Mouse (Mus musculus) hindlimb bud, embryonic 11.5 days (tissue): Measurements from ENCODE around the gene Rnf41.

ENCODE experiments used
- DNase-seq: peaks from one replicate; pipeline ENCODE4 v3.0.0-alpha.2; 2012; ENCODE audit warnings: low read depth, low spot score; ENCODE audit errors: extremely low spot score

Rnf41 gene

DNA sequence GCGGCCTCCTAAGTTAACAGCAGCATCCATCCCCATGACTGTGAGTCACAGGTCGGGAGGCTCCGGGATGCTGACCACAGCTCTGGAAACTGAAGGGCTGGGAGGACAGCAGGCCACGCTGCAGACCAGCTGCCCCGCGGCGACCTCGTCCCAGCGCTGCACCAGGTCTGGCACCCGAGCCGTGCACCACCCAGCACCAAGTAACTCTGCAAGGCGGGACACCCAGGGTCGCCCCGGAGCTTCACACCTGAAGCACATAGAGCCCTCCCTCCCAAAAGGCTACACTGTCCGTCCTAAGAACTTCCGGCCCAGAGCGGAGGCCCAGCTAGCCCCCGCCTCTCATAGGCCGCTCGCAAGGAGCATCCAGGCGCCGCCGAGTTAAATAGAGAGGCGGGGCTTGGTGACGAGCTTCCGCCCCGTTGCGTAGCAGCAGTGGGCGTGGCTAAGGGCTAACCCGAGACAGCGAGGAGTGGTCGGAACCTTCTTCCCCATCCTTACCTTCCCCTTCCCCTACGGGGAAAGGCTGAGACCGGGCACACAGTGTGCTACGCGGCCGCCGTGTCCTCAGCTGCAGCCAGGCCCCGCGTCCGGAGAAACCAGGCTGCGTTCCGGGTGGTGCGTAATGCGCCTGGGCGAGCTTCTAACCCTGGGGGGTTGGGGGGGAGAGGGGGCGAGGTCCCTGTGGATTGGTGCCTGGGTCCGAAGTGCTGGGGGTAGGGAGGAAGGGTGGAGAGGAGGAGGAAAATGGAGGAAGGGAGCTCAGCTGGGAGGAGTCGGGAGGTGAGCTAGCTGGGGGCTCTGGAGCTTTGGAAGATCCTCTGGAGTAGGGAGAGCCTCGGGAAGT, at the start of gene Rnf41, which contains the start of gene Nabp2:
Gene Rnf41 (plus strand): TSS at position 447 of the 844 bp plus-strand sequence.
Gene Nabp2 (minus strand): TSS at position 282 of the 844 bp plus-strand sequence.
- DNase-seq: peak; percentile 88

- DNase-seq: no peak
Observed at GRCm38 (mm10) chr10:128361836-128362235, 49.6 kb upstream of the Rnf41 start.

GRCm38 (mm10) chr10:128362568-128362967, 48.9 kb upstream of the Rnf41 start:
- no peak for DNase-seq

DNA sequence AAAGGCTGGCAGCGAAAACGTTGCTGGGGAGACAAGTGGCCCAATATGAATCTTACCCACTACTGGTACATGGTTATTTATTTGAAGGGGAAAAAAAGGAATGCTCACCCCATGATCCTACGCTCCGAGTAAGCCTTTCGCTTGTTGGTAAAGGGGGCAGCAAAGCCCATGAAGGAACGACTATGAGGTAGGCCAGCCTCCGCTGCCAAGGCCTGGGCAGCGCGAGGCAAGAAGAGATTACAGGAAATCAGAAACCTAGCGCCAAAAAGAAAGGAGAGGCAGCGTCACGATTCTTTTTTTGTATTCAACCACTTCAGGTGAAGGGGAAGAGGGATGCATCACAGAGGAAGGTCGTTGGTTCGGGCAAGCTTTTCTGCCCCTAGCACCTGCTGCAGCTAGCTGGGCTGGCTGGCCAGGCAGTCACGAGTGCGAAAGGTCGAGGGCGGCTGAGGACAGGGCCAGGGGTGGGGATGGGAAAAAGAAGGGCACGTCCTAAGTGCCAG, 43.5 kb upstream of the Rnf41 start:
- no peak for DNase-seq

- DNase-seq: peak; percentile 53
Observed at GRCm38 (mm10) chr10:128368402-128369217, 42.8 kb upstream of the Rnf41 start, which contains the start of gene Coq10a. Gene Coq10a, minus strand, starts transcription at chr10:128368997.

DNA sequence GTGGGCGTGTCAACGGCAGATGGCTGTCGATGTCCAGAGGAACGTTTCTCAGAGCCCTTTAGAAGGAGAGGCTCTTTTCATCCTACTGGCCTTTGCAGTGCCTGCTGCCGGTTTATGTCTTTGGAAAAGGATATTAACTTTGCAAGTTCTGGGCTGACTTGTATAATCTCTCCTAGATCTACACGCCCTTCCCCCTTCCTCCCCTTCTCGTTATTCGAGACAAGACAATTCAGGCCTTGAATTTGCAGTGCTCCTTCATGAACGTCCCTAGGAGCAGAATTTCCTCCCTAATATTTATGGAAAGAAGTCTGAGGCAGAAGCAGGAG, 42.3 kb upstream of the Rnf41 start:
- DNase-seq: no peak

- DNase-seq: no peak
Observed at GRCm38 (mm10) chr10:128369599-128369998, 41.9 kb upstream of the Rnf41 start.

GRCm38 (mm10) chr10:128370021-128370420, 41.4 kb upstream of the Rnf41 start:
- DNase-seq: no peak

- DNase-seq: no peak
Observed at GRCm38 (mm10) chr10:128370601-128371000, 40.9 kb upstream of the Rnf41 start.

GRCm38 (mm10) chr10:128372142-128372541, 39.3 kb upstream of the Rnf41 start:
- no peak for DNase-seq

- DNase-seq: no peak
Observed at GRCm38 (mm10) chr10:128372989-128373748, 38.3 kb upstream of the Rnf41 start.

- no peak for DNase-seq
Observed at GRCm38 (mm10) chr10:128374393-128374792, 37.1 kb upstream of the Rnf41 start.

DNA sequence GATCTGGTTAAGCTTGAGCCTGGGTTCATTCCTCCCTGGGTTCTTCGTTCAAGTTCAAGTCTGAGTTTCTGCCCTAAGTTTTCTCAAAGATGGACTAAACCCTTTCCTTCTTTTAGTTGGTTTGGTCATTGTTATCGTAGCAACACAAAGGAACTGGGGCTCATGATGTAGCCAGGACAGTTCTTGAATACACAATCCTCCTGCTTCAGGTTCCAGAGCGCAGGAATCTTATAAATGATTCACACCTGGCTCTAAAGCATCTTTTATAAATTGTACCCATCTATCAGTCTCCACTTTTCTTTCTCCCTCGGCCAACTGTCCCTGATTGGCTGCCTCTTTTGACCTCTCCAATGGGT, 35.4 kb upstream of the Rnf41 start:
- DNase-seq: no peak

DNA sequence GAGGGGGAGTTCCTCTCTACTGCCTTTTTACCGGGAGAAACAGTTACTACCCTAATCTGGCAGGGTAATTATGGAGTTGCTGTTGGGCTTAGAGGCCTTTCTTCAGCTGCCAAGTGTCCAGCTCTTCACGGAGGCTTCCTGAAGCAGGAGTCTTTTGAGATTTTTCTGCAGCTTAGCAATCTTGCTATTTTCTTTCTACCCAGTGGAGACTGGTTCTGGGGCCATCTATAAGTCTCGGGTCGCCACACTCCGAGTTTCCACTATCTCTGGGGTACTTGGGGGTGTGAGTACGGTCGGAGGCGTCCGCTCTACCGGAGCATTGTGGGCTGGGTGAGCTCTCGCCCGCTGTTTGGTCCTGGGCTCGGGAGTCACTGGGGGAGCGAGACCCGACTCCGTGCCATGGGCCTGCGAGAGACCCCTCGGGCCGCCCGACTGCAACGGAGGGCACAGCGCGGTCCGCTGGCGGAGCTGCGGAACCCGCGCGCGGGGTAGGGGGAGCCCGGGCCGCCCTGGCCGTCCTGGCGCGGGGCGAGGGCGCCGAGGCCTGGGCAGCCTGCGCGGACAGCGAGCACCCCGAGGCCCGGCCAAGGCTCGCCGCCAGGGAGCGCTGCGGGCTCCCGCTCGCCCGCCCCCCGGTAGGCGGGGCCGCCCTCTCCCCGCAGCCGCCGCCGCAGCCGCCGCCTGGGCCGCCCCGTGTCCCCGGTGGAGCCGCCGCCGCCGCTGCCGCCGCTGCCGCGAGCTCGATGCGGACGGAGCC, 34.8 kb upstream of the Rnf41 start, which contains the start of gene Ankrd52:
Gene Ankrd52 (plus strand): TSS at position 661 of the 757 bp plus-strand sequence.
- DNase-seq: peak; percentile 37

- no peak for DNase-seq
Observed at GRCm38 (mm10) chr10:128377222-128377939, 34.1 kb upstream of the Rnf41 start.

DNA sequence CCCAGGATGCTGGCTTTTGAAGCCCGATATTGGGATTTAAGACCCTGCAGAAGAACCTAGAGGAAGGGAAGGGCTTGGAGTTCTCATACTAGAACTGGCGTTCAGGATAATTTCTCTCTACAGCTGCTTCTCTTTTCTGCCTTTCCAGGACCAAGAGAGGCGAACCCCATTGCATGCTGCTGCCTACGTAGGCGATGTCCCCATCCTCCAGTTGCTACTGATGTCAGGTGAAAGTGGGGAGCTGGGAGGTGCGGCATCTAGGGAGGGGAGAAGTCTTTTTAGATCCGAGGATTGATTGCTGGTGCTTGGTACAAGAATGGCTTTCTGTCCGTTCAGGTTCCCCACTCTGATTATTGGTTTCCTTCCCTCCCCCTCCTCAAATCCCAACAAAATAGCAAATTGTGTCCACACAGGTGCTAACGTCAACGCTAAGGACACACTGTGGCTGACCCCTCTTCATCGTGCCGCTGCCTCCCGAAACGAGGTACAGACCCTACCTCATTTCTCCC, 33.5 kb upstream of the Rnf41 start:
- no peak for DNase-seq

DNA sequence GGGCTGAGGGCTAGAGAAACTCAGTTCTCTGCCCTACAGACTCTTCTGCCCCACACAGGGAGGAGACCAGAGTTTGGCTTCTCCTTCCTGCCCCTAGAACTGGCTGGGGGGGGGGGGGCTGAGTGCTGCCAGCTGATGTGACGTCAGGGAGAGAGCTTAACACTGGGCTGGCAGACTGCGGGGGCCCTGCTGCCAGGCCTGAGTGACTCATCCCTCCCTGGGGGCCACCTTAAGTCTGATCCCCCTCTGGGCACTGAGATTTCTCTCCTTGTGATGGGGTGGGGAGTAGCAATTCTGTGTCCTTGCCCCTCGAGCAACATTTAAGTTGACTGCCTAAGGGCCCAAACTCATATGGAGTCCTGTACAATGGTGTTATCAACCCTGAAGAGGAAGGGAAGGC, 33.0 kb upstream of the Rnf41 start:
- no peak for DNase-seq

DNA sequence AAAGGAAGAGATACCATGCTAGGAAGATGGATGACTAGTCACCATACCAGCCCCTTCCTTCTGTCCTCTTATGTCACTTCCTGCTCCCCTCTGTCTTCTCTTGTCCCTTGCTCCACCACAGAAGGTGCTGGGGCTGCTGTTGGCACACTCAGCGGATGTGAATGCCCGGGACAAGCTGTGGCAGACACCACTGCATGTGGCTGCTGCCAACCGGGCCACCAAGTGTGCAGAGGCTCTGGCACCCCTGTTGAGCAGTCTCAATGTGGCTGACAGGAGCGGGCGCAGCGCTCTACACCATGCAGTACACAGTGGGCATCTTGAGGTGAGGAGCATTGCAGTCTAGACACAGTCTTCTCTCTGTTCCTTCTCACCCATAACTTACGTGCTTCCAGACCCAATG, 32.2 kb upstream of the Rnf41 start:
- DNase-seq: no peak

- DNase-seq: no peak
Observed at GRCm38 (mm10) chr10:128380565-128380964, 30.9 kb upstream of the Rnf41 start.
